Mouse (Mus musculus) layer of hippocampus, postnatal 25 days (tissue): Measurements from ENCODE around the gene Cdh24. TPM values are rescaled to one million over a fixed set of nuclear protein-coding genes. Genes with fewer than 3 reads are reported as not detected.

Experiments used
- DNase-seq, 2 experiments: peaks; one replicate each; pipeline ENCODE4 v3.0.0; 2022; ENCODE audit warnings: mixed read lengths in 2 of 2, low spot score in 1 of 2; ENCODE audit errors: extremely low spot score in 1 of 2
- microRNA-seq, 2 experiments: library from miRNA; unstranded; fragments of <30 nt; microRNA quantifications; one replicate each; pipeline ENCODE4 v1.2.0; 2021
- total RNA-seq, 2 experiments: library from RNA; stranded (reverse); gene quantifications; 2 replicates each; pipeline ENCODE4 v1.2.3; 2021

Cdh24 gene
- total RNA-seq, 2 experiments from 2014 or later: 17.5 to 22.7 TPM

- no peak for DNase-seq
Measured at GRCm38 (mm10) chr14:54609962-54610361, 31.2 kb downstream of the Cdh24 start.

GRCm38 (mm10) chr14:54609245-54609644 is 31.9 kb downstream of the Cdh24 start:
- DNase-seq: no peak

- DNase-seq: no peak
Measured at GRCm38 (mm10) chr14:54607226-54607625, 33.9 kb downstream of the Cdh24 start.

- peak; percentile 56 to 62 for DNase-seq
Measured at GRCm38 (mm10) chr14:54605752-54606321, 35.3 kb downstream of the Cdh24 start, which contains the start of gene 4931414P19Rik. 4931414P19Rik (minus strand) TSS chr14:54605993.

- DNase-seq: no peak
Measured at GRCm38 (mm10) chr14:54603686-54604085, 37.5 kb downstream of the Cdh24 start.

- peak; percentile 82 to 86 for DNase-seq
Measured at GRCm38 (mm10) chr14:54603038-54603654, 38.0 kb downstream of the Cdh24 start.

GRCm38 (mm10) chr14:54602613-54603012 is 38.6 kb downstream of the Cdh24 start:
- DNase-seq: no peak

- no peak for DNase-seq
Measured at GRCm38 (mm10) chr14:54601601-54602000, 39.6 kb downstream of the Cdh24 start.

GRCm38 (mm10) chr14:54597084-54597483 is 44.1 kb downstream of the Cdh24 start:
- DNase-seq: no peak

- DNase-seq: no peak
Measured at GRCm38 (mm10) chr14:54594631-54595414, 46.3 kb downstream of the Cdh24 start.

GRCm38 (mm10) chr14:54594055-54594454 is 47.1 kb downstream of the Cdh24 start:
- DNase-seq: no peak

- no peak for DNase-seq
Measured at GRCm38 (mm10) chr14:54592319-54592934, 48.7 kb downstream of the Cdh24 start.

GRCm38 (mm10) chr14:54591056-54591455 is 50.1 kb downstream of the Cdh24 start:
- DNase-seq: no peak

GRCm38 (mm10) chr14:54583681-54584338 is 57.4 kb downstream of the Cdh24 start:
- DNase-seq: peak in 1 of 2 experiments; percentile 66

- no peak for DNase-seq
Measured at GRCm38 (mm10) chr14:54582536-54582935, 58.6 kb downstream of the Cdh24 start.

Small RNAs within 50 kb of the gene (microRNA-seq; reads per million reads assigned to microRNA genes)
- gene Mir686: 0 reads per million in 2 experiments
- gene Mir6948: 0.18 to 0.40 reads per million in 2 experiments

Other genes starting within 250 kb of the Cdh24 start
- 1 to 10 TPM; 1.5 to 1.9 TPM for gene Slc7a7, start 223.6 kb downstream of the Cdh24 start, total RNA-seq
- gene Mrpl52, start 214.5 kb downstream of the Cdh24 start, total RNA-seq: 100 to 1,000 TPM; 112 TPM
- 10 to 100 TPM; 15.8 to 21.2 TPM for gene Mmp14, start 209.8 kb downstream of the Cdh24 start, total RNA-seq
- 10 to 100 TPM; 32.1 to 34.6 TPM for gene Lrp10, start 177.2 kb downstream of the Cdh24 start, total RNA-seq
- gene Rem2, start 165.3 kb downstream of the Cdh24 start, total RNA-seq: 10 to 100 TPM; 22.6 to 23.0 TPM
- 10 to 100 TPM; 53.6 to 61.4 TPM for gene Prmt5, start 123.8 kb downstream of the Cdh24 start, total RNA-seq
- 1 to 10 TPM; 2.4 to 3.9 TPM for gene Haus4, start 86.7 kb downstream of the Cdh24 start, total RNA-seq
- gene Ajuba, start 63.8 kb downstream of the Cdh24 start, total RNA-seq: 1 to 10 TPM; 1.3 to 2.4 TPM
- gene 4931414P19Rik, start 35.4 kb downstream of the Cdh24 start, total RNA-seq: 1 to 10 TPM; 5.4 to 8.4 TPM
- gene Psmb5, start 23.3 kb downstream of the Cdh24 start, total RNA-seq: 100 to 1,000 TPM; 208 to 218 TPM
- under 1 TPM; 0.16 to 0.32 TPM for gene Psmb11, start 19.9 kb downstream of the Cdh24 start, total RNA-seq
- gene Gm17606, start 412 bp downstream of the Cdh24 start, total RNA-seq: not detected
- 10 to 100 TPM; 27.3 to 28.7 TPM for gene 1700123O20Rik, start 44.9 kb upstream of the Cdh24 start, total RNA-seq
- gene Acin1, start 45.6 kb upstream of the Cdh24 start, total RNA-seq: 100 to 1,000 TPM; 172 to 215 TPM
- gene Gm29776, start 57.5 kb upstream of the Cdh24 start, total RNA-seq: not detected
- not detected for gene Cebpe, start 70.8 kb upstream of the Cdh24 start, total RNA-seq
- gene Slc7a8, start 140.6 kb upstream of the Cdh24 start, total RNA-seq: 10 to 100 TPM; 54.3 to 61.2 TPM
- gene Rnf212b, start 172.8 kb upstream of the Cdh24 start, total RNA-seq: not detected
- gene Homez, start 229.6 kb upstream of the Cdh24 start, total RNA-seq: 10 to 100 TPM; 21.9 to 23.6 TPM
- gene Ppp1r3e, start 236.2 kb upstream of the Cdh24 start, total RNA-seq: 10 to 100 TPM; 19.4 to 22.6 TPM
- 100 to 1,000 TPM; 108 to 117 TPM for gene Bcl2l2, start 242.0 kb upstream of the Cdh24 start, total RNA-seq
- 10 to 100 TPM in 1 of 2 experiments, 1 to 10 TPM in 1; 3.1 to 13.8 TPM for gene Gm20521, start 242.1 kb upstream of the Cdh24 start, total RNA-seq